Mouse (Mus musculus): ENCODE data around the gene Agrp.

Gene Agrp

GRCm38 (mm10) chr8:105546384-105547350, 90.5 kb downstream of the Agrp start:
- no peak for DNase-seq

DNA sequence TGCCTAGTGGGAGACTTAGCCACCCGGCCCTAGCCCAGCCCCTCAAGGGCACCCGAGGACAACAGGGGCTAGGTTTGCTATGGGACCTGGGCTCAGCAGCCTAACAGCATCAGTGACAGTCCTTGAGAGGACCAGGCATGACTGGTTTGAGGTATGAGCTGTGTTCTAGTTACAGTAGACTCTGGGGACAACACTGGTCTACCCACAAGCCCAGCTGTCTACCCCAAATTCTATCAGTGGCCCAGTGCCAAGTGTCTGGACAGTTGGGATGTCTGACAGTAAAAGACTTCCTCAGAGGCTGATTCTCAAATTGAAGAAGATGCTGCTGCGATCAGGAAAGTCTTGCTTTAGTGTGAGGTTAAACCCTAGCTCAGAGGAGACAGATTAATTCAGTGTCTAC, 91.9 kb downstream of the Agrp start:
- no peak for DNase-seq

DNA sequence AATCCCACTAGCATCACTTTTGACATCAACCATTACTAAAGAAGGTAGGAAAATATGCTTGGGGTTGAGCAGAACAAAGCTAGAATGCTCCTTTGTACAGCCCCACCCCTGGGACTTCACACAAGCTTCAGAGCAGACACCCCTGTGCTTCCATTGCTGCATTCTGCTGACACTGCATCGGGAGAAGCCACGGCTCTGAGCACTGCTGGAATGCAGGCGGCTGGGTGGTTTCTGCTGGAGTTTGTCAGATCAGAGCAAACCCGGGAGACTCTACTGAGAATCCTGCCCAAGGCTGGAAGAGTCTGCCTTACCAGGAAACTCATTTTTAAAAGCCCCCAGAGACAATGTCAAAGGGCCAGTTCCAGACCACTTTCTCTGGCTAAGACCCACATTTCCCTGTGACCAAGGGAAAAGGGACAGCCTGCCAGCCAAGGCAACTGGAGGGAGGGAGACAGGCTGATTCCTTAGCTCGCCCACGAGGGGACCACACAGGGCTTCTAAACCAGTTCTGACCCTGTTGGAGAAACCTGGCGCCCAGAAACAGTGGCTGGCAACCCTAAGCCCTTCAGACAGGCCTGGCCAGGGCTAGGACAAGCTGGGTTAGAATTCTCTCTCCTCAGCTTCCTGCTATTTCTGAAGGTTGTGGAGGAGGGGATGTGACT, 92.5 kb downstream of the Agrp start:
- DNase-seq, result no peak

GRCm38 (mm10) chr8:105543703-105544102, 93.5 kb downstream of the Agrp start:
- no peak for DNase-seq

DNA sequence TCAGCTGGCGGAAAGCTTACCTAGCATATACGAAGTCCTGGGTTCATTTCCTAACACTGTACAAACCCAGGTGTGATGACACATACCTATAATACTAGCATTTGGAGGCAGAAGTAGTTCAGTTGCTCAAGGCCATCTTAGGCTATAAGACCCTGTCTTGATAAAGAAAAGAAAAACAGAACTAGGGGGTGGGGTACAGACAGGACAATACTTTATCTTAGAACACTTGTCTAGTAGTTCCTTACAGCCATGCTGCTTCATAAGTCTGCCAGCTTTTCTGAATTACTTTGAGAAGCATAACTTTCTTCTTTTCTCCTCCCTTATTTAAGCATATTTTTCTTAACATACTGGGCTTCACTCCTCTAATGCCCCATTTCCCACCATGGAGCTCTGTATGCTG, 94.4 kb downstream of the Agrp start:
- DNase-seq, result no peak

GRCm38 (mm10) chr8:105542032-105542656, 95.0 kb downstream of the Agrp start:
- DNase-seq, result no peak

DNA sequence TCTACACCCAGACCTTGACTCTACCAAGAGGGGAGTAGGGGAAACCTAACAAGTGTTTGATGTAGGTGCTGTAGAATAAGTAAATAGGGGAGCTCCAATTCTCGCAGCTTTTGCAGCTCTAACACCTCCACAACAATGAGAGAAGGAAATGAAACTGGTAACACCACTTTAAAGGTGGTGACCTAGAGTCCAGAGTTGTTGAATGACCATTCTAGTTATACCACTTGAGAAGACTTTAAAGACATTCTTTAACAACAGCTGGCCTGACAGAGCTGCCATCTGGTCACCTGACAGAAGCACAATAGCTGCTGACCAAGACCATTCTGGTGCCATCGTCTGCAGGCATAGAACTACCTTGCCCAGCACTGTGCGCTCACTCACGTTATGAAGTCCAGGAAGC, 98.3 kb downstream of the Agrp start:
- DNase-seq, result no peak

DNA sequence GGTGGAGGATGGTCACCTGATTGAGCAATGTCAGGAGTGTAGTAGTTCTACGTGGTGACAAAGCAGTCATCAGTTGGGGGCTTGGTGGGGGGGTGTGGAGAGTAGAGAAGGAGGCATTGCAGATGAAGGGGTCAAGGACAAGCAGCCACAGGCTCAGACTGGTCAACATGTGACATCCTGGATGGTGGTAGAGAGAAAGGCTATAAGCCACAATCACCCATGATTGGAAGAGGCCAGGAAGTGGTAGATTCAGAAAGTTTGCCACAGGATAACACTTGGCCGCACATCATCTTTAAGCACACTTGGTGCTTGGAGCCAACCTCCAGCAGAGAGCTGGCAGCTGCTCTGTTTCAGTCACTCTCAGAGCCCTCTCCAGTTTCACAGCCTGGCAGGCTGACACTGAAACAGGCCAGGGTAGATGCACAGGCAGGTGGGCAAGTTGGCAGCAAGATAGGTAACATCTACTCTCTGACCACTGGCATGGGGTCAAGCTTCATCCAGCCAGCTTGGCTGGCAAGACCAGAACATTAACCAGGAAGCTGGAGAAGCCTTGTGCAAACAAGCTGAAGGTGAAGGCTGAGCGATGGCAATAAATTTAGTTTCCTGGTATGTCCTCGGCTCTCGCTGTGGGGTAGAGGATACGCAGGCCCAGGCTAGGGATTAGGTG, 100.0 kb downstream of the Agrp start:
- no peak for DNase-seq

- no peak for DNase-seq
Measured at GRCm38 (mm10) chr8:105536546-105536945, 100.6 kb downstream of the Agrp start.

DNA sequence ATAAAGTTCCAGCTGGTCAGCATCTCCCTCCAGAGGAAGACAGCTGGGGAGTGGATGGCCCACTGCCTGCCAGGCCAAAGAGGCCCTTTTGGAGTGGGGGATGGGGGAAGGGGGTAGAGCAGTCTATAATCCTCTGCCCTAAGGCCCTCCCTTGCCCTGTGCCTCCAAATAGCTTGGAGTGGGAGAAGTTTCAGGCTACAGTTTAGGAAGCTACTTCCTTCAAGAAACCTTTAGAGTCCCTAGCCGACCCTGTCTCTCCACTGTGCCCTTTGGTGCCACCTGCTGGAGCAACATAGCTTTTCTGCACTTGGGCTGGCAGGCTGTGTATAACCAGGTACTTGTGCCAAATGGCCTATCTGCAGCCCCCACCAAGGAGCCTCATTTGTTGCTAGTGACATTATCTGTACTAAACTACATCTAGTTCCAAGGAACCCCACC, 103.3 kb downstream of the Agrp start:
- DNase-seq, result peak; percentile 69 to 74

GRCm38 (mm10) chr8:105533439-105533838, 103.8 kb downstream of the Agrp start:
- no peak for DNase-seq

DNA sequence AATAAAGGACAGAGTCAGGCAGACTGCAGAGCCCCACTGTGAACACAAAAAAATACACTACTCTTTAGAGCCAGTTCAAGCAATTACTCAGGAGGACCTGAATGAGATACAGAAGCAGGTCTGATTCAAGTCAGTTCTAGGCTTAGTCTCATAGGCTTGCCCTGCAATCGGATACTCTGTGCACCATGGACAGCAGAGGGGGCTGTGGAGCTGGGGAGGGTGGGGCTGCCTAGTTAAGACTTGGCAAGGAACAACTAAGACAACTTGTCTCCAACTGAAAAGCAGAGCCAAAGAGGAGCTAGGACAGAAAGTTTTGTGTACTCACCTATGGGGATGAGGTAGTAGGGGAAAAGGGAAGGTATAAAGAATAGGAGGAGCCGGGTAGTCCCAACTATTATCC, 105.4 kb downstream of the Agrp start:
- peak; percentile 51 to 62 for DNase-seq

GRCm38 (mm10) chr8:105529271-105529670, 107.9 kb downstream of the Agrp start:
- no peak for DNase-seq

- DNase-seq, result no peak
Measured at GRCm38 (mm10) chr8:105528206-105528605, 109.0 kb downstream of the Agrp start.

DNA sequence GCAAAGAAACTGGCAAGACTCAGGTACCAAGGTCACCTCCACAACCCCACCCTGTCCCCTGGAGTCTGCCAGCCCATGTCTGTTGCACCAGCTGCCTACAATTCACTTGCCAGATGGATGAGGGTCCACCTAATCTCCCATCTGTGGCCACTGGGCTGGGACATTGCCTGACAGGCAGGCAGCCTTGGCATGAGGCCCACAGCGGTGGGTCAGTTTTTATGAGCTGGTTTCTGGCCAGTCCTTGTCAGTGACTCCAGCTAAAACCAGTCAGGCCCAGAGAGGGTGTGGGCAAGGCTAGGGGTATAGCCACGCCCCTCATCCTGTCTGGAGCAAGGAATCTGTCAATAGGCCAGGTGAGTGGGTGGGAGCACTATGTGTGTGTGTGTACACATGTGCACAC, 110.1 kb downstream of the Agrp start:
- no peak for DNase-seq

DNA sequence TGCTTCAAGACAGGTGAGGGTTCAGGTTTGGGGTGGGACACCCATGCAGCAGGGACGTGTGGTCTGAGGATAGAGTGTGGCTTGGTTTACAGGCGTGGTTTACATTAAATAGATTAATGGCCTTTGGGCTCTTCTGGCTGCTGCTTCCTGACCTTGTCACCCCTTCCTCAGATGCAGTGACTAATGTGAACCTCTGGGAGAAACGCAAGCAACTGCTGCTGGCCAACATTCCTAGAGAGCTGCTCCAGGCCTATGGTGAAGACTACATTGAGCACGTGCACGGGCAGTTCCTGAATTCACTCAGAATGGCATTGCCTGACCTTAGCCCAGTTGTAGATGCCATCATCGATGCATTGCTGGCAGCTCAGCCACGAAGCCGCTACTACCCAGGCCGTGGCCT, 114.3 kb downstream of the Agrp start:
- no peak for DNase-seq

DNA sequence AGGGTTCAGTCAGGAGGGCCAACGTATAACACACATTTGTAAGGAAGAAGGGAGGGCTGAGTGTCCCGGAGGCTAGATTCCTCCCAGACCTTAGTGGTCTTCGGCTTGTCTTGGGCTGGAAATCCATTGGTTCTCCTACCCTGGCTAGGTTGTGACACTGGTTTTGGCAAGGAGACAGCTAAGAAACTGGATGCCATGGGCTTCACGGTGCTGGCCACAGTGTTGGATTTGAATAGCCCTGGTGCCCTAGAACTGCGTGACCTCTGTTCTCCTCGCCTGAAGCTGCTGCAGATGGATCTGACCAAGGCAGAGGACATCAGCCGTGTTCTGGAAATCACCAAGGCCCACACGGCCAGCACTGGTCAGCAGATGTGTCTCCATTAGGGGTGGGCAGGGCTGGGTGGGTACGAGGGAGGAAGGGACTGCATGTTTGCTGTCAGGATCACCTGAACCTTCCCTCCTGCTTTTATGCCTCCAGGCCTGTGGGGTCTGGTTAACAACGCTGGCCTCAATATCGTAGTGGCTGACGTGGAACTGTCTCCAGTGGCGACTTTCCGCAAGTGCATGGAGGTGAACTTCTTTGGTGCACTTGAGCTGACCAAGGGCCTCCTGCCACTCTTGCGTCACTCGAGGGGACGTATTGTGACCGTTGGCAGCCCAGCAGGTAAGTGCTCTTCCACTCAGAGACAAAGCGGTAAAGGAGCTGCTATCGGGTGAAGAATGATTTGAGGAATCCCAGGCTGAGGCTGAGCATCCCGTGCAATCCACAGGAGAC, 115.0 kb downstream of the Agrp start:
- DNase-seq, result no peak

DNA sequence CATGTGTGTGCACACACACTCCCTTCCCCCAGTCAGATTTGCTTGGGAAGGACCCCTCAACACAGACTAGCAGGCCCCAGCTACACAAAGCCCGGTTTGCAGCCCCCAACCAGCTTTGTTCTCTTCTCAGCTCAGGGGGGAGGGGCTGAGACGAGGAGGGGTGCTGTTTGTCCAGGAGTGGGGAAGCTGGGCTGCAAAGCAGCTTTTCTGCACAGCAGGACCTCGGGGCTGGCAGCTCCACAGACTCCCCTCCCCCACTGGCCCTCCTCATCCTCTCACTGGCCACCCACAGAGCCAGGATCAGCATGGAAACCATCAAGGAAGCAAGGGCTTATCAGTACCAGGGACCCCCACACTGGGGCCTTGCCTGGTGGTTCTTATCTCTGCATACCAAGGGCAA, 116.1 kb downstream of the Agrp start:
- DNase-seq, result no peak

DNA sequence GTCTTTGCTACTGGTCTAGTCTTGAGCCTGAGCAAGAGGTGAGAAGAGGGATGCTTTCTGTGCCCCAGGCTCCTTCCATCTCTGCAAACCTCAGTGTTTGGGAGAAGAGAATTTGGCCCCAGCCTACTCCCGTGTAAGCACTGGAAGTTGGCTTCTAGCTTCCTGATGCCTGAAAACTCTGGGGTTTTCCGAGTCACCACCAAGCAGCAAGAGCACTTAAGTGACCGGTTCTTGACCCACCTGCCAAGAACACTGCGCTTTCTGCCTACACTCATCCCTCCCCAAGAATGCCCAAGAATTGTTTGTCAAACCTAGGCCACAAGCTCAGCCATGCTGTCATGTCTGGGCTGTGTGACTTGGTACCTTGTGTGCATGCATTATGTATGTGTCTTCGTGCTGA, 116.7 kb downstream of the Agrp start:
- DNase-seq, result no peak

GRCm38 (mm10) chr8:105519591-105519990, 117.6 kb downstream of the Agrp start:
- no peak for DNase-seq

GRCm38 (mm10) chr8:105518436-105519313, 118.5 kb downstream of the Agrp start, which contains the start of gene Hsd11b2:
Hsd11b2 (plus strand) TSS chr8:105518755.
- peak; percentile 45 to 55 for DNase-seq
